Mouse (Mus musculus): ENCODE measurements around the gene Ide. TPM values are rescaled to one million over a fixed set of nuclear protein-coding genes. Genes with fewer than 3 reads are reported as not detected.

Ide gene
- total and polyA plus RNA-seq, 3 experiments, result 56.0 to 116 (median 79.5) TPM

GRCm38 (mm10) chr19:37304866-37305265 is 32.8 kb downstream of the Ide start:
- peaks cover 56 to 74% of the 10 kb centered on the region in 2 experiments for H3K36me3 ChIP-seq (replicated peaks in 1 of 2; ENCODE audit: control insufficient read depth in 1 of 2, insufficient read depth in 1 of 2, low read length in 1 of 2)
- dilution Hi-C loops (cut with MboI; ENCODE audit: extremely low pct_ligation_motif_present, extremely low pct_unique_long_range_greater_than_20kb, low sequenced_read_pairs) (no loop called here), in situ Hi-C loops (cut with MboI; ENCODE audit: low pct_ligation_motif_present, low pct_unique_long_range_greater_than_20kb, low sequenced_read_pairs) (no loop called here)
- no peak overlapping the region for H3K9ac ChIP-seq (ENCODE audit: insufficient read depth, low read depth)
- no peaks in the 10 kb centered on the region for H3K27me3 ChIP-seq (replicated peaks)
- TF ChIP-seq TCF12 (IDR thresholded peaks at IDR 0.05; ENCODE audit: low read depth, low read length) (no peak), POLR2AphosphoS2 (IDR thresholded peaks at IDR 0.05; ENCODE audit: low read depth, low read length) (no peak), MYC (IDR thresholded peaks at IDR 0.05; ENCODE audit: low read depth, low read length) (no peak), NRF1 (IDR thresholded peaks at IDR 0.05; ENCODE audit: low read depth, low read length) (no peak), ELF1 (IDR thresholded peaks at IDR 0.05; ENCODE audit: low read depth, low read length) (no peak), EP300 (IDR thresholded peaks at IDR 0.05; ENCODE audit: low read length) (no peak), MXI1 (IDR thresholded peaks at IDR 0.05; ENCODE audit: low read depth, low read length) (no peak), ZNF384 (IDR thresholded peaks at IDR 0.05; ENCODE audit: low read depth, low read length) (no peak)
- no peak for DNase-seq (ENCODE audit: extremely low read depth)
- H3K4me1 ChIP-seq (ENCODE audit: control insufficient read depth in 1 of 2, insufficient read depth in 2 of 2), result no peaks in the 10 kb centered on the region
- H3K27ac ChIP-seq (ENCODE audit: insufficient read depth, low read depth), result no peak overlapping the region
- H3K79me2 ChIP-seq (replicated peaks; ENCODE audit: control insufficient read depth, extremely low read depth, insufficient read depth, poor library complexity, severe bottlenecking), result no peaks in the 10 kb centered on the region
- H3K9me3 ChIP-seq (replicated peaks; ENCODE audit: low read length), result no peaks in the 10 kb centered on the region
- H3K4me3 ChIP-seq (replicated peaks in 1 of 3; ENCODE audit: low read depth in 2 of 3, low read length in 2 of 3, poor library complexity in 1 of 3), result no peak overlapping the region
- H3K4me2 ChIP-seq (ENCODE audit: insufficient read depth, low read depth, poor library complexity, severe bottlenecking), result no peak overlapping the region

- no peaks in the 10 kb centered on the region for H3K79me2 ChIP-seq (replicated peaks; ENCODE audit: control insufficient read depth, extremely low read depth, insufficient read depth, poor library complexity, severe bottlenecking)
- no peak overlapping the region for H3K27ac ChIP-seq (ENCODE audit: insufficient read depth, low read depth)
- in situ Hi-C loops (cut with MboI; ENCODE audit: low pct_ligation_motif_present, low pct_unique_long_range_greater_than_20kb, low sequenced_read_pairs), result no loop called here
- H3K4me2 ChIP-seq (ENCODE audit: insufficient read depth, low read depth, poor library complexity, severe bottlenecking), result no peak overlapping the region
- no peak for DNase-seq (ENCODE audit: extremely low read depth)
- H3K9ac ChIP-seq (ENCODE audit: insufficient read depth, low read depth), result no peak overlapping the region
- no peaks in the 10 kb centered on the region for H3K27me3 ChIP-seq (replicated peaks)
- no peaks in the 10 kb centered on the region for H3K4me1 ChIP-seq (ENCODE audit: control insufficient read depth in 1 of 2, insufficient read depth in 2 of 2)
- H3K36me3 ChIP-seq (replicated peaks in 1 of 2; ENCODE audit: control insufficient read depth in 1 of 2, insufficient read depth in 1 of 2, low read length in 1 of 2), result peaks cover 51 to 66% of the 10 kb centered on the region in 2 experiments
- dilution Hi-C loops (cut with MboI; ENCODE audit: extremely low pct_ligation_motif_present, extremely low pct_unique_long_range_greater_than_20kb, low sequenced_read_pairs), result no loop called here
- H3K9me3 ChIP-seq (replicated peaks; ENCODE audit: low read length), result no peaks in the 10 kb centered on the region
- TF ChIP-seq BHLHE40 (IDR thresholded peaks at IDR 0.05; ENCODE audit: low read depth, low read length) (no peak), NRF1 (IDR thresholded peaks at IDR 0.05; ENCODE audit: low read depth, low read length) (no peak), SIN3A (IDR thresholded peaks at IDR 0.05; ENCODE audit: low read length) (no peak), CHD2 (IDR thresholded peaks at IDR 0.05; ENCODE audit: low read length) (no peak), JUND (conservative IDR thresholded peaks at IDR 0.05; ENCODE audit: low read depth, low read length) (no peak), JUN (IDR thresholded peaks at IDR 0.05; ENCODE audit: insufficient read depth, low read depth, low read length) (no peak), HCFC1 (IDR thresholded peaks at IDR 0.05; ENCODE audit: low read depth, low read length) (no peak), MAX (IDR thresholded peaks at IDR 0.05; ENCODE audit: low read length) (no peak), IRF4 (IDR thresholded peaks at IDR 0.05; ENCODE audit: low read depth, low read length) (no peak), TBP (conservative IDR thresholded peaks at IDR 0.05; ENCODE audit: low read depth, low read length) (no peak), ZNF384 (IDR thresholded peaks at IDR 0.05; ENCODE audit: low read depth, low read length) (no peak), MYC (IDR thresholded peaks at IDR 0.05; ENCODE audit: low read depth, low read length) (no peak), ELF1 (IDR thresholded peaks at IDR 0.05; ENCODE audit: low read depth, low read length) (no peak), POLR2AphosphoS2 (IDR thresholded peaks at IDR 0.05; ENCODE audit: low read depth, low read length) (no peak), MAFK (IDR thresholded peaks at IDR 0.05; ENCODE audit: insufficient replicate concordance, low read length) (no peak), SMC3 (IDR thresholded peaks at IDR 0.05; ENCODE audit: low read depth, low read length) (no peak), ZKSCAN1 (IDR thresholded peaks at IDR 0.05; ENCODE audit: borderline replicate concordance, low read depth, low read length) (no peak), GABPA (IDR thresholded peaks at IDR 0.05; ENCODE audit: insufficient replicate concordance, low read depth, low read length) (no peak), NELFE (IDR thresholded peaks at IDR 0.05; ENCODE audit: low read depth, low read length) (no peak)
- H3K4me3 ChIP-seq (replicated peaks in 1 of 3; ENCODE audit: low read depth in 2 of 3, low read length in 2 of 3, poor library complexity in 1 of 3), result no peak overlapping the region
These were observed 33.6 kb downstream of the Ide start for GRCm38 (mm10) chr19:37304006-37304405.

All from CH12.LX (cell line).